In genomic region chr2:102634010-102634409, GRCm38 (mm10) we compare ENCODE assay signal across 28 mouse cellular contexts. TPM values are rescaled to one million over a fixed set of nuclear protein-coding genes. Genes with fewer than 3 reads are reported as not detected.
"Had no signal": no experiment of that assay in that cellular context is flagged by ENCODE, and none has a peak within 500 bp of the region (broad histone marks: within the 10 kb centered on the region; RNA-seq: fewer than 3 reads in every experiment).

No protein-coding gene starts in this region.

- H3K36me3 ChIP-seq: heart, embryonic 10.5 days; heart, embryonic 12.5 days; hindbrain, embryonic 10.5 days; hindbrain, embryonic 12.5 days; intestine, embryonic 15.5 days; kidney, embryonic 15.5 days; limb, embryonic 13.5 days; limb, embryonic 15.5 days; liver, embryonic 12.5 days had no signal

- DNase-seq: gastrocnemius, adult 2 months; gastrocnemius, postnatal 10 days; gastrocnemius, postnatal 25 days; heart, adult 18-20 months; heart, postnatal 10 days; heart, postnatal 4 days; kidney, adult 18-20 months; kidney, adult 9 months; kidney, postnatal 14 days; kidney, postnatal 36 days; layer of hippocampus, postnatal 36 days; left cerebral cortex, postnatal 4 days had no signal

- H3K9ac ChIP-seq: heart, embryonic 12.5 days; hindbrain, embryonic 12.5 days; hindbrain, embryonic 14.5 days; intestine, embryonic 15.5 days; kidney, embryonic 15.5 days; limb, embryonic 13.5 days; limb, embryonic 15.5 days; liver, embryonic 12.5 days; liver, embryonic 14.5 days had no signal

- H3K27ac ChIP-seq: gastrocnemius, adult 2 months; heart, embryonic 10.5 days; hindbrain, embryonic 10.5 days; hindbrain, embryonic 12.5 days; hindbrain, embryonic 14.5 days; intestine, embryonic 15.5 days; kidney, embryonic 15.5 days; kidney, postnatal 0 days; limb, embryonic 13.5 days; limb, embryonic 15.5 days; liver, embryonic 12.5 days; liver, embryonic 14.5 days had no signal

- H3K4me1 ChIP-seq: heart, embryonic 10.5 days; heart, embryonic 12.5 days; intestine, embryonic 15.5 days; kidney, embryonic 15.5 days; limb, embryonic 13.5 days; limb, embryonic 15.5 days; liver, embryonic 12.5 days had no signal

- H3K27me3 ChIP-seq: heart, embryonic 12.5 days; hindbrain, embryonic 12.5 days; intestine, embryonic 15.5 days; kidney, embryonic 15.5 days; limb, embryonic 13.5 days; limb, embryonic 15.5 days; liver, embryonic 12.5 days had no signal

- H3K4me3 ChIP-seq: gastrocnemius, adult 2 months; heart, embryonic 10.5 days; heart, embryonic 12.5 days; hindbrain, embryonic 10.5 days; hindbrain, embryonic 12.5 days; intestine, embryonic 15.5 days; kidney, embryonic 15.5 days; limb, embryonic 13.5 days; limb, embryonic 15.5 days; liver, embryonic 12.5 days had no signal

- H3K9me3 ChIP-seq: heart, embryonic 10.5 days; heart, embryonic 12.5 days; hindbrain, embryonic 10.5 days; hindbrain, embryonic 12.5 days; intestine, embryonic 15.5 days; kidney, embryonic 15.5 days; limb, embryonic 13.5 days; limb, embryonic 15.5 days; liver, embryonic 12.5 days had no signal

- ATAC-seq: hindbrain, embryonic 16.5 days; inflammation-experienced regulatory T-cells, adult 6 months; intestine, embryonic 15.5 days; intestine, postnatal 0 days; liver, embryonic 12.5 days had no signal

- H3K4me2 ChIP-seq: heart, embryonic 12.5 days; hindbrain, embryonic 12.5 days; hindbrain, embryonic 14.5 days; intestine, embryonic 15.5 days; kidney, embryonic 15.5 days; limb, embryonic 13.5 days; limb, embryonic 15.5 days; liver, embryonic 12.5 days had no signal

RNA-seq across cellular contexts. Expression of gene Slc1a2, which starts 24.4 kb away (rescaled TPM):
- total RNA-seq: granulocyte monocyte progenitor cell, adult 5-6 weeks had no signal
